Mouse (Mus musculus): Measurements from ENCODE around the gene Fank1. TPM values are rescaled to one million over a fixed set of nuclear protein-coding genes. Genes with fewer than 3 reads are reported as not detected.

Gene Fank1
- polyA plus RNA-seq, 1 experiment = 0.09 TPM

DNA sequence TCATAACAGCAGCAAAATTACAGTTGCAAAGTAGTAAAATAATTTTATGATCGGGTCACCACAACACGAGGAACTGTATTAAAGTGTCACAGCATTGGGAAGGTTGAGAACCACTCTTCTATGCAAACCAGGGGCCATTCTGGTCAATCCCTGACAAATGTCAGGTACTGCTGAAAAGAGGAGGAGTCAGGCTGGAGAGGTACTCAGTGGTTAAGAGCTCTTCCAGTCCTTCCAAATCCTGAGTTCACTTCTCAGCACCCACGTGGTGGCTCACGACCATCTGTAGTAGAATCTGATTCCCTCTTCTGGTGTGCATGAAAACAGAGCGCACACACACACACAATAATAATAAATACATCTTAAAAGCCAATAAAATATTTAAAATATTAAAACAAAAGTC, 25.5 kb upstream of the Fank1 start:
- no peak for DNase-seq
- Histone ChIP-seq H3K36me3 (ENCODE audit: control insufficient read depth, insufficient read depth, low read length) (no peaks in the 10 kb centered on the region), H3K4me3 (ENCODE audit: insufficient read depth, low read depth, low read length) (no peak overlapping the region), H3K27ac (ENCODE audit: insufficient read depth, low read depth, low read length) (no peak overlapping the region), H3K27me3 (replicated peaks; ENCODE audit: control insufficient read depth, insufficient read depth, low read length) (no peaks in the 10 kb centered on the region), H3K4me1 (ENCODE audit: control insufficient read depth, insufficient read depth, low read length) (peaks cover 6% of the 10 kb centered on the region)
- WGBS = 75% methylated on average over 5 of the region's 5 CpGs
- TF ChIP-seq POLR2A (IDR thresholded peaks at IDR 0.05; ENCODE audit: low read depth, low read length) (no peak), CTCF (conservative IDR thresholded peaks at IDR 0.05; ENCODE audit: insufficient read depth, insufficient read length, low read depth, low read length) (no peak)

DNA sequence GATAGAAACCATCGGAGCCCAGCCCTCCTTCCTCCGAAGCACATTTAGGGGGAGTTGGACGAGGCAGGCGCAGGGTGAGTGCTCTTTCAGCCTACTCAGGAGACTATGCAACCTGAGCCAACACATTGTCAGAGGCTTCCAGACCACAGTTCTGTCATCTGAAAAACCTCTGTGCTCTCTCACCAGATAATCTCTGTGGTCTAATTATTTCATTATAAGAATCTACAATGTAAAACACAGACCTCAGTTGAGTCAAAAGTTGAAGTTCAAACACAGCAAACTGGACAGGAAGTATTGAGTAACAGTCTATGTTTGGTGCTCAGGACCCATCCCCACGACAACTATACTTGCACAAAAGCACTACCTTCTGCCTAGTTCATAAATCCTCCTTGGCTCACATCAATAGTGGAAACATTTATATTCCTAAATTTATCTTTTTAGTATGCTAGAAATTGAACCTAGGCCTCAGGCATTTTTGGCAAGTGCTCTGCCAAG, 18.7 kb upstream of the Fank1 start:
- Histone ChIP-seq H3K4me3 (ENCODE audit: insufficient read depth, low read depth, low read length) (no peak overlapping the region), H3K27ac (ENCODE audit: insufficient read depth, low read depth, low read length) (no peak overlapping the region), H3K36me3 (ENCODE audit: control insufficient read depth, insufficient read depth, low read length) (no peaks in the 10 kb centered on the region), H3K27me3 (replicated peaks; ENCODE audit: control insufficient read depth, insufficient read depth, low read length) (no peaks in the 10 kb centered on the region), H3K4me1 (ENCODE audit: control insufficient read depth, insufficient read depth, low read length) (peaks cover 2% of the 10 kb centered on the region; the same call in 1 of the 2 replicates)
- WGBS = 75% methylated on average over 5 of the region's 5 CpGs
- DNase-seq = no peak
- no peak for TF ChIP-seq CTCF (conservative IDR thresholded peaks at IDR 0.05; ENCODE audit: insufficient read depth, insufficient read length, low read depth, low read length)
- no peak for TF ChIP-seq POLR2A (IDR thresholded peaks at IDR 0.05; ENCODE audit: low read depth, low read length)

DNA sequence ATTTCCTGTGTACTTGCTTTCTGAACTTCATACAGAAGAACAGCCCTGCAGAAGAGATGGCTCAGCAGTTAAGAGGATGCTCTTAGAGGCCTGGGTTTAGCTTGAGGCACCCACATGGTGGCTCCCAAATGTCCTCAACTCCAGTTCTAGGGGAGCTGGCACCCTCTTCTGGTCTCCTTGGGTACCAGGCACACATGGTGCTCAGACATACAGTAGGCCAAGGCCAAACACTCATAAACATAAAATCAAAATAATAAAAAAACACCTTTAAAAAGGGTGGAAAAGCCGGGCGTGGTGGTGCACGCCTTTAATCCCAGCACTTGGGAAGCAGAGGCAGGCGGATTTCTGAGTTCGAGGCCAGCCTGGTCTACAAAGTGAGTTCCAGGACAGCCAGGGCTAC, 17.9 kb upstream of the Fank1 start:
- Histone ChIP-seq H3K4me3 (ENCODE audit: insufficient read depth, low read depth, low read length) (no peak overlapping the region), H3K4me1 (ENCODE audit: control insufficient read depth, insufficient read depth, low read length) (peaks cover 2% of the 10 kb centered on the region; the same call in 1 of the 2 replicates), H3K36me3 (ENCODE audit: control insufficient read depth, insufficient read depth, low read length) (no peaks in the 10 kb centered on the region), H3K27ac (ENCODE audit: insufficient read depth, low read depth, low read length) (no peak overlapping the region), H3K27me3 (replicated peaks; ENCODE audit: control insufficient read depth, insufficient read depth, low read length) (no peaks in the 10 kb centered on the region)
- WGBS = 100% methylated on average over 5 of the region's 5 CpGs
- no peak for DNase-seq
- no peak for TF ChIP-seq POLR2A (IDR thresholded peaks at IDR 0.05; ENCODE audit: low read depth, low read length)
- TF ChIP-seq CTCF (conservative IDR thresholded peaks at IDR 0.05; ENCODE audit: insufficient read depth, insufficient read length, low read depth, low read length) = peak; percentile 23; the same call in 1 of the 2 replicates

DNA sequence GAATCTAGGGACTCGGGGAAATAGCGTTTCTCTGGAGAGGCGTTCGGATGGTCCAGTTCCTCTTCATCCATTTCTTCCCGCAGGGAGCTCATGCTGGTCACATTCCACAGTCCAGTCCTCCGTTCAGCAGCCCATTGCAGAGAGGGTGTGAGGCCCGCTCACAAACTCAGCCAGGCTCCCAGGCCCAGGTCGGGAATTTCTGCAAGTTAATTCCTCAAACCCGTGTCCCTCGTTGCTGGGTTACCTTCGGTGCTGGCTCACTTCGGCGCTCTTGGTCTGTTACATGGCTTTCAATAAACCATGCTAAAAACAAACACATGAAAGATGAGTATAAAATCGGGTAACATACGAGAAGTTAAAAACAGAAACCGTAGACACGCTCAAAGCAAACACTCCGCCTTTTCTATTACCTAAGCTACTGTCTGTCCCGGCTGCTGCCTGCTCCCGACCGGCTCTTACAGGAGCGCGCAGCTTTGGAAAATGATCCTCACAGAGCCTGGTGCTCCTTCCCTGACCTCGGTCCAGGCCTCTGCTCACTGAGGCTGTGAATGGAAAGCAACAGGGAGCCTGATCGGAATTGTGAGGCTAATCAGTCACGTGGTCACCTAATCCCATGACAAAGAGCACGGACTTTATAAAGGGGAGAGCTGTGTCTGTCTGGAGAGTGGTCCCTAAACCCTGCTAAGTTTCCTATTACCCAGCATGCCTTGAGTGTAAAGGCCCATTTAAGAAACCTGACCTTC, 16.9 kb upstream of the Fank1 start:
- no peaks in the 10 kb centered on the region for H3K36me3 ChIP-seq (ENCODE audit: control insufficient read depth, insufficient read depth, low read length)
- H3K4me3 ChIP-seq (ENCODE audit: insufficient read depth, low read depth, low read length) = no peak overlapping the region
- TF ChIP-seq POLR2A (IDR thresholded peaks at IDR 0.05; ENCODE audit: low read depth, low read length) = no peak
- TF ChIP-seq CTCF (conservative IDR thresholded peaks at IDR 0.05; ENCODE audit: insufficient read depth, insufficient read length, low read depth, low read length) = no peak
- H3K4me1 ChIP-seq (ENCODE audit: control insufficient read depth, insufficient read depth, low read length) = peaks cover 2% of the 10 kb centered on the region; the same call in 1 of the 2 replicates
- peak; percentile 27 for DNase-seq
- WGBS = 45% methylated on average over 27 of the region's 27 CpGs
- H3K27ac ChIP-seq (ENCODE audit: insufficient read depth, low read depth, low read length) = no peak overlapping the region
- H3K27me3 ChIP-seq (replicated peaks; ENCODE audit: control insufficient read depth, insufficient read depth, low read length) = no peaks in the 10 kb centered on the region

DNA sequence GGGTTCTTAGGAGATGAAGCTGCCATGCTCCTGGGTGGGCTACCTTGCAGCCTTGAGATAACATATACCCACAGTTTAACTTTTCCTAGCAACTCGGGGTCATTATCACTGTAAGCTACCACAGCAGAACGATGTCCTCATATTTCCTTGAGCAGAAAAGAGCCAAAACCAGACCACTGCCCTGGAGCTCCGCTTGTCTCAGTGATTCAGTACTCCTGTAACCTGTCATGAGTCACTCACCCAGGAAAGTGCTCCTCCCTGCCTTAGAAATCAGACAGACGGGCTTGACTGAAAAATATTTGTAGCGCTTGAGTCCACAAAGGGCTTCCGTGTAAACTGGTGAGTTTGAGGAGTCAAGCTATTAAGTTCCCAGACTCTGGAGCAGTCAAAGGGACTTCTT, 14.0 kb upstream of the Fank1 start:
- TF ChIP-seq POLR2A (IDR thresholded peaks at IDR 0.05; ENCODE audit: low read depth, low read length) = no peak
- no peak for TF ChIP-seq CTCF (conservative IDR thresholded peaks at IDR 0.05; ENCODE audit: insufficient read depth, insufficient read length, low read depth, low read length)
- Histone ChIP-seq H3K36me3 (ENCODE audit: control insufficient read depth, insufficient read depth, low read length) (no peaks in the 10 kb centered on the region), H3K27ac (ENCODE audit: insufficient read depth, low read depth, low read length) (no peak overlapping the region), H3K4me1 (ENCODE audit: control insufficient read depth, insufficient read depth, low read length) (peaks cover 2% of the 10 kb centered on the region; the same call in 1 of the 2 replicates), H3K4me3 (ENCODE audit: insufficient read depth, low read depth, low read length) (no peak overlapping the region), H3K27me3 (replicated peaks; ENCODE audit: control insufficient read depth, insufficient read depth, low read length) (no peaks in the 10 kb centered on the region)
- no peak for DNase-seq
- 79% methylated on average over 6 of the region's 6 CpGs for WGBS

DNA sequence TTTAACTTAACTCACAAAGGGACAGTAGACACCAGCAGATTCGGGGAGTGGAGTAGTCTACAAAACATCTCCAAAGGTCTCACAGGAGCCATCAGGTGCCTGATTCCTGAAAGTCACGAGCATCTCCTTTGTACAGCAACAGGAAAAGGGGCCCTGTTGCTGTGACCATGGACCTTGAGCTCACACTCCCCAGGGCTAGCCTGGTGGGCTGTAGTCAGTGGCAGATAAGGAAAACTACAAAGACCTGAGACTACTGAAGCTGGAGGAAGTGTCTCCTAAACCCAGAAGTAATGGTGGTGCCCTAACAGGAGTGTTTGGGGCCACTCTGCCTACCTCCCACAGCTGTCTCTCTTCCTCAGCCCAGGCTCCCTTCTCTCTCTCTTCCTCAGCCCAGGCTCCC, 12.2 kb upstream of the Fank1 start:
- TF ChIP-seq POLR2A (IDR thresholded peaks at IDR 0.05; ENCODE audit: low read depth, low read length) (no peak), CTCF (conservative IDR thresholded peaks at IDR 0.05; ENCODE audit: insufficient read depth, insufficient read length, low read depth, low read length) (no peak)
- peaks cover 2% of the 10 kb centered on the region; the same call in 1 of the 2 replicates for H3K4me1 ChIP-seq (ENCODE audit: control insufficient read depth, insufficient read depth, low read length)
- H3K36me3 ChIP-seq (ENCODE audit: control insufficient read depth, insufficient read depth, low read length) = no peaks in the 10 kb centered on the region
- 83% methylated on average over 2 of the region's 2 CpGs for WGBS
- H3K4me3 ChIP-seq (ENCODE audit: insufficient read depth, low read depth, low read length) = no peak overlapping the region
- no peaks in the 10 kb centered on the region for H3K27me3 ChIP-seq (replicated peaks; ENCODE audit: control insufficient read depth, insufficient read depth, low read length)
- no peak overlapping the region for H3K27ac ChIP-seq (ENCODE audit: insufficient read depth, low read depth, low read length)
- DNase-seq = no peak

DNA sequence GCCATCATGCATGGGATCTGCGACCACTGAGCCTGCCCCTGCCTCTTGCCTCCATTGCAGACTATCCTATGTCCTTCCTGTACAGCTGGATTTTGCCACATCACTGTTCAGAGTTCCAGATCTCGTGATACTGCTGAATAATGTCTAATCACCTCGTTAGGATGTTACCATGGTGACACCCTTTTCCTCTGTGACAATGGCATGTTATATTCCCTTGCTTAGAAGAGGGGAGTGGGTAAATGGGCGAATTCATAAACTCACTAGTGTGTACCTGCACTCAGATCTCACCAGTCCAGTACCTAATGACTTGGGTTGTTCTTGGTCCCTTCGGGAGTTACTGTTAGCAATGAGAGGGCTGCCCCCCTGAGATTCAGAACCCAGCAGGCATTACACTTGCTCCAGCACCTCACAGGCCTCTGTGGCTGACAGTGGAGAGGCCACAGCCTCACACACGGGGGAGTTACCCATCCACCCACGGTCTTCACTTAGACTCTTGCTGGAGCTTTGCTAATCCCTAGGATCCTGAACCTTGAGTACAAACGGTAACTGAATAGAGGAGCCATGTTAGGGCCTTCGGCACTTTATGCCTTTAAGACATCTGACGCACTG, 11.3 kb upstream of the Fank1 start:
- no peak overlapping the region for H3K27ac ChIP-seq (ENCODE audit: insufficient read depth, low read depth, low read length)
- no peaks in the 10 kb centered on the region; the same call in 1 of the 2 replicates for H3K4me1 ChIP-seq (ENCODE audit: control insufficient read depth, insufficient read depth, low read length)
- no peaks in the 10 kb centered on the region for H3K27me3 ChIP-seq (replicated peaks; ENCODE audit: control insufficient read depth, insufficient read depth, low read length)
- H3K4me3 ChIP-seq (ENCODE audit: insufficient read depth, low read depth, low read length) = no peak overlapping the region
- no peak for DNase-seq
- no peaks in the 10 kb centered on the region for H3K36me3 ChIP-seq (ENCODE audit: control insufficient read depth, insufficient read depth, low read length)
- TF ChIP-seq CTCF (conservative IDR thresholded peaks at IDR 0.05; ENCODE audit: insufficient read depth, insufficient read length, low read depth, low read length) (no peak), POLR2A (IDR thresholded peaks at IDR 0.05; ENCODE audit: low read depth, low read length) (no peak)
- 80% methylated on average over 10 of the region's 10 CpGs for WGBS
